Mouse (Mus musculus) bone marrow macrophage, adult 2 months (primary cell): Measurements from ENCODE around the gene Olfr876. TPM values are rescaled to one million over a fixed set of nuclear protein-coding genes. Genes with fewer than 3 reads are reported as not detected.
"Not testable (repeated sequence)": the region's sequence is repeated elsewhere in the genome, so short reads cannot be mapped to it uniquely, and the experiment has no call there.

Experiments used
- H3K27ac ChIP-seq: 2 replicates; pipeline ENCODE4 v1.5.1; 2012; ENCODE audit warnings: low read depth, low read length; ENCODE audit not compliant: insufficient read depth
- H3K4me1 ChIP-seq: 2 replicates; pipeline ENCODE4 v1.6.1; 2012; ENCODE audit warnings: low read length; ENCODE audit not compliant: control insufficient read depth, insufficient read depth
- H3K4me3 ChIP-seq: 2 replicates; pipeline ENCODE4 v1.5.1; 2012; ENCODE audit warnings: mild to moderate bottlenecking, low read length, moderate library complexity; ENCODE audit not compliant: insufficient read depth
- CTCF ChIP-seq: IDR thresholded peaks from 2 replicates; pipeline ENCODE4 v1.5.1; 2012; ENCODE audit warnings: low read depth, mild to moderate bottlenecking, low read length, moderate library complexity
- POLR2A ChIP-seq: IDR thresholded peaks from 2 replicates; pipeline ENCODE4 v1.6.1; 2012; ENCODE audit warnings: mild to moderate bottlenecking, low read depth, low read length, borderline replicate concordance
- polyA plus RNA-seq: library from polyadenylated mRNA; stranded (reverse); fragments of >200 nt; gene quantifications from 2 replicates; pipeline ENCODE4 v1.2.4, GENCODE M21; 2012; ENCODE audit not compliant: missing spikeins, insufficient read depth, insufficient read length

Gene Olfr876
- polyA plus RNA-seq = 0.17 TPM in 1 of 2 replicates, not detected in the other

- Histone ChIP-seq H3K27ac (no peak within 1 kb of the TSS), H3K4me3 (no peak within 1 kb of the TSS), H3K4me1 (no peaks in the 10 kb centered on the region)
- TF ChIP-seq POLR2A = no peak
- TF ChIP-seq CTCF = no peak
Observed at GRCm38 (mm10) chr9:37802731-37803130, at the start of gene Olfr876. TSS of gene Olfr876 (plus strand) at chr9:37803031.

DNA sequence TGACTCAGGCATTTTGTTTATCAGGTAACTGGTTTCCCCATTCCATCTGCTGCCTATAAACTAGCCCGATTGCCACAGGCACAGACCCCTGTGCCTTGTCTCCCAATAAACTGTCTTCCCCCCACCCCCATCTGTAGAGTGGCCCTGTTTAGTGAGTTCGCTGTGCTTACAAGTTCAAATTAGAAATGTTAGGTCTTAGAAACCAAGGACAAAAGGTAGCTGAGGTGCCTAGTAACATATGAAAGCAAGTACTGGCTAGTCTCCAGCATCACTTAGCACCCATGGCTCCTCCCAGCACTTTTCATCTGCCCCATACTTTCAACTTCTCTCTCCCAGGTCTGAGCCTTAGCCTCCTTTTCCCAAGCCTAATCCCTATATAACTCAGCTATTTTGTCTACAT lies 41.1 kb upstream of the Olfr876 start:
- TF ChIP-seq CTCF (no peak), POLR2A (no peak)
- no peak overlapping the region for H3K4me3 ChIP-seq
- H3K27ac ChIP-seq = no peak overlapping the region
- H3K4me1 ChIP-seq = no peaks in the 10 kb centered on the region

DNA sequence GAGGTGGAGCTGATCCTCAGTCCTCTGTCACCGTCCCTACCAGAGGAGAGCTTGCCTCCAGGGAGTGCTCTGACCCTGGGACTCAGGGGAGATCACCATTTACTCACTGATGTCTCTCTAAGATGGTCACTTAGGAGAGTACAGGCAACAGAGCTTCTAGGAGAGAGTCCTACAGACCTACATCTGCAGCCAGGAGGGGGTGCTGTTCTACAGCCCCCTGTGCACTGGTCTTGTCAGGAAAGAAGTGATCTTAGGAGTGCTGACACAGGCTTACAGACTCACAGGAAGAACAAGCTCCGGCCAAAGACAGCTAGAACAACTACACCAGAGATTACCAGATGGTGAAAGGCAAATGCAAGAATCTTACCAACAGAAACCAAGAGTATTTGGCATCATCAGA lies 40.3 kb upstream of the Olfr876 start:
- TF ChIP-seq POLR2A (no peak), CTCF (peak; percentile 11; the same call in 1 of the 2 replicates)
- H3K27ac ChIP-seq = no peak overlapping the region
- no peak overlapping the region for H3K4me3 ChIP-seq
- no peaks in the 10 kb centered on the region for H3K4me1 ChIP-seq

DNA sequence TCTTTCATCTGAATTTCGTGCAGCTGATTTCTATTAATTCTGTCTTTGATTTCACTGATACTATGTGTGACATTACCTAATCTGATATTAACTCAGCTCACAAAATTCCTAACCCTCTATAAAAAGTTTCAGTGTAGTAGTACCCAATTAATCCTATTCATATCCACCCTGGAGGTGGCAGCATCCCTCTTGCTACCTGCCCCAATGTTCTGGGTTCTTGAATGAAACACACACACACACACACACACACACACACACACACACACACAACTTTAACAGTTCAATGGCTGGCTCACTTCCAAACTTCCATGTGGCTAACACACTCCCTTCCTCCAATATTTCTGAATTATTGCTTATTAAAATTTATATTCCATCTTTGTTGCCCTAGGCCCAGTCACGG lies 32.2 kb upstream of the Olfr876 start:
- no peaks in the 10 kb centered on the region for H3K4me1 ChIP-seq
- H3K27ac ChIP-seq = no peak overlapping the region
- H3K4me3 ChIP-seq = no peak overlapping the region
- TF ChIP-seq POLR2A (no peak), CTCF (no peak)

- H3K27ac ChIP-seq = no peak within 1 kb of the TSS
- no peaks in the 10 kb centered on the region for H3K4me1 ChIP-seq
- no peak for TF ChIP-seq POLR2A
- TF ChIP-seq CTCF = no peak
- no peak within 1 kb of the TSS for H3K4me3 ChIP-seq
Observed at GRCm38 (mm10) chr9:37771759-37772158, 31.1 kb upstream of the Olfr876 start, which contains the start of gene Olfr875. TSS of gene Olfr875 (plus strand) at chr9:37771857.

DNA sequence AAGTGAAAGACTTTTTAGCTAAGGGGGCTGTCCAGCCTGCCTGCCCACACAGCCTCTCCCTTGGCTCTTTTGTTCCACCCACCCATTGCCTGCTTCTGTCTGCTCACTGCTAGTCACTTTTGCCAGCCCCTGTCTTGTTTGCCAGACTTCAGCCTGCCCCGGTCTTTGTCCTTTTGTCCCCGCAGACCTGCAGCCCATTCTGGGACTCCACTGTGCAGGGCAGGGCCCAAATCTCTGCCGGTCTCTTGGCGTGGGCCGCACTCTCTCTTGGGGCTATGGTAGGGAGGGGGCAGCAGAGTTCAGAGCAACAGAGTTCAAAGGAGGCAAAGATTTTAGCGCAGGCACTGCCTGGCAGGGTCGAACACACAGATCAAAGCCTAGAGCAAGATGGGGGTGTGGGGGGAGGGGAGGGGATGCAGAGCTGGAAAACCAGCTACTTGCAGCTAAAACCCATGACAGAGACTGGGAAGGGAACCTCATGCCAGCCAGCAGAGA lies 20.0 kb upstream of the Olfr876 start:
- Histone ChIP-seq H3K4me1 (no peaks in the 10 kb centered on the region), H3K27ac (no peak overlapping the region), H3K4me3 (no peak overlapping the region)
- TF ChIP-seq POLR2A (no peak), CTCF (no peak)

- not testable (repeated sequence) for H3K4me3 ChIP-seq, H3K27ac ChIP-seq, H3K4me1 ChIP-seq
Observed at GRCm38 (mm10) chr9:37783394-37784387, 19.1 kb upstream of the Olfr876 start.

DNA sequence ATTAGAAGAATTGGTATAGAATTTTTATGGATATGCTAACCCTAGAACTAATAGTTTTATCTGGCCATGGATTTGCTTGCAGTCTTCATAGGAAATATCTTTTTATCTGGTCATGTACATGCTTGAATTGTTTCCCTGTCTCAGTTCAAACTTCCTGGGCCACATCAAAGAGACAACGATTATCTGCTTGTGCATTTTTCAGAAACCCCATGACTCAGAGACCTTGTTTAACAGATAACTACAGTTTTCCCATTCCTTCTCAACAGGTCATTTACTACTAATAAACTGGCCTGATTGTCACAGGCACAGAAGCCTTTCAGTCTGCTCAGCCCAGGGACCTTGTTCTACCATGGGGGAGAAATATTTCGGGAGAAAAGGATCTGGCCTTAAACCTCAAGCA lies 16.4 kb upstream of the Olfr876 start:
- Histone ChIP-seq H3K27ac (no peak overlapping the region), H3K4me3 (no peak overlapping the region), H3K4me1 (no peaks in the 10 kb centered on the region)
- TF ChIP-seq POLR2A (no peak), CTCF (no peak)

GRCm38 (mm10) chr9:37802055-37802454 lies 776 bp upstream of the Olfr876 start:
- TF ChIP-seq CTCF (no peak), POLR2A (no peak)
- Histone ChIP-seq H3K4me1 (no peaks in the 10 kb centered on the region), H3K27ac (no peak overlapping the region), H3K4me3 (no peak overlapping the region)

DNA sequence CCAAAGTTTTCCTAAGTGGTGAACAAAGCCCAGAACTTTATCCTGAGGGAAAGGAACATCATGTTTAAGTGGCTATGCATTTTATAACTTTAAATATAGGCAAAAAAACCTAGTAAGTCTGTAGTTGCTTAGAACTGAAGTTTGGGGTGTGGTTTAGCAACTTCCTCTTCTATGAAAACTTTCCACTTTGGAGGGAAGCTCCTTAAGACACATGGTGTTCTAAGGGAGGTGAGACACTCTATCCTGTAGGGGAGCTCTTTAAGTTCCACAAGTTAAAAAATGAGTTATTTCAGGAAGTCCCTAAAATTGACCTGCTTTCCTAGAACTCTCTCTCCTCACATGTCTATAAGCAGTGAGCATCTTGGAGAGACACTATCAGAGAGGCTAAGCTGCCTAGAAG lies 4.4 kb downstream of the Olfr876 start:
- no peaks in the 10 kb centered on the region for H3K4me1 ChIP-seq
- TF ChIP-seq CTCF (no peak), POLR2A (no peak)
- H3K27ac ChIP-seq = no peak overlapping the region
- H3K4me3 ChIP-seq = no peak overlapping the region
